Mouse (Mus musculus): Measurements from ENCODE around the gene Rps6kc1. TPM values are rescaled to one million over a fixed set of nuclear protein-coding genes. Genes with fewer than 3 reads are reported as not detected.

Rps6kc1 gene
- total and polyA plus RNA-seq, 2 experiments from 2014 or later = 7.3 to 9.7 TPM

GRCm38 (mm10) chr1:190798668-190799067, 112.9 kb downstream of the Rps6kc1 start:
- Histone ChIP-seq H3K36me3 (replicated peaks; ENCODE audit: control insufficient read depth, insufficient read depth, low read length) (peaks cover 31% of the 10 kb centered on the region), H3K9me3 (replicated peaks; ENCODE audit: control insufficient read depth, low read length) (no peaks in the 10 kb centered on the region)

DNA sequence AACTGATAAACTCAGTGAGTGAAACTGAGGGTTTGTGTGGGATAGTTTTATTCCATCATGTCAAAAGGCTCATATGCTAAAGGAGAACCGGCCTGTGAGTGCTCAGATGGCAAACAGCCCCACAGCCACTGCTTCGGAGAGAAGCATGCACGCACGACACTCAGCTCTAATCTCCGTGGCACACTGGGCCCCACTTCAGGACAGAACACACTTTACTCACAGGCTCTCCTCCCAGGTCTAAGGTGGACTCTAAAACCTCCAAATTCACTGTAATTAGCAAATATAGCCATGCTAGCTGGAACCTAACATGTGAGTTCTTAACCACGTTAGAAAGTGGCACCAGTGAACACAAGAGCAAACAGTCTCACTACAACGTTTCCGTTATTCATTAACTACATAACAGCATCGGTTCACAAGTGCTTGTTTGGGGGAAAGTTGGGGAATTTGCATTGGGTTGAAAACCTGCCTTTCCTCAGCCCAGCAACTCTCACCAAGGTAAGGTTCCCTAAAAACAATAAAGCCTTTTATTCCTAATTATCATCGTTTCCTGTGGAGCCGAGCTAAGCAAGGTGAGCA, 114.0 kb downstream of the Rps6kc1 start:
- H3K4me3 ChIP-seq (ENCODE audit: low read depth, low read length) = no peak overlapping the region
- no peak overlapping the region for H3K27ac ChIP-seq (ENCODE audit: low read depth)
- DNase-seq (ENCODE audit: low spot score) (no peak), ATAC-seq (ENCODE audit: insufficient read depth, low read depth) (no peak; the same call in 1 of the 2 replicates)
- TF ChIP-seq CTCF (IDR thresholded peaks at IDR 0.05; ENCODE audit: low read depth) (no peak), EP300 (IDR thresholded peaks at IDR 0.05; ENCODE audit: low read depth) (no peak)
- no peak overlapping the region for H3K9ac ChIP-seq (replicated peaks; ENCODE audit: low read depth, low read length)
- H3K27me3 ChIP-seq (ENCODE audit: control insufficient read depth, insufficient read depth, low read length) = no peaks in the 10 kb centered on the region
- H3K4me2 ChIP-seq (ENCODE audit: low read depth, low read length) = no peak overlapping the region
- 68% methylated on average over 11 of the region's 11 CpGs for WGBS
- peaks cover 28% of the 10 kb centered on the region for H3K36me3 ChIP-seq (replicated peaks; ENCODE audit: control insufficient read depth, insufficient read depth, low read length)
- no peaks in the 10 kb centered on the region for H3K4me1 ChIP-seq (ENCODE audit: control insufficient read depth, insufficient read depth)
- H3K9me3 ChIP-seq (replicated peaks; ENCODE audit: control insufficient read depth, low read length) = no peaks in the 10 kb centered on the region

More at GRCm38 (mm10) chr1:190798668-190799067, 112.9 kb downstream of the Rps6kc1 start:
- no peak for DNase-seq (ENCODE audit: low spot score)
- no peaks in the 10 kb centered on the region for H3K4me1 ChIP-seq (ENCODE audit: control insufficient read depth, insufficient read depth)
- H3K27me3 ChIP-seq (ENCODE audit: control insufficient read depth, insufficient read depth, low read length) = no peaks in the 10 kb centered on the region
- no peak overlapping the region for H3K4me2 ChIP-seq (ENCODE audit: low read depth, low read length)
- TF ChIP-seq CTCF (IDR thresholded peaks at IDR 0.05; ENCODE audit: low read depth) (no peak), EP300 (IDR thresholded peaks at IDR 0.05; ENCODE audit: low read depth) (no peak)
- H3K27ac ChIP-seq (ENCODE audit: low read depth) = no peak overlapping the region
- ATAC-seq (ENCODE audit: insufficient read depth, low read depth) = no peak
- no peak overlapping the region for H3K4me3 ChIP-seq (ENCODE audit: low read depth, low read length)
- WGBS = 91% methylated on average over 11 of the region's 11 CpGs
- no peak overlapping the region for H3K9ac ChIP-seq (replicated peaks; ENCODE audit: low read depth, low read length)

DNA sequence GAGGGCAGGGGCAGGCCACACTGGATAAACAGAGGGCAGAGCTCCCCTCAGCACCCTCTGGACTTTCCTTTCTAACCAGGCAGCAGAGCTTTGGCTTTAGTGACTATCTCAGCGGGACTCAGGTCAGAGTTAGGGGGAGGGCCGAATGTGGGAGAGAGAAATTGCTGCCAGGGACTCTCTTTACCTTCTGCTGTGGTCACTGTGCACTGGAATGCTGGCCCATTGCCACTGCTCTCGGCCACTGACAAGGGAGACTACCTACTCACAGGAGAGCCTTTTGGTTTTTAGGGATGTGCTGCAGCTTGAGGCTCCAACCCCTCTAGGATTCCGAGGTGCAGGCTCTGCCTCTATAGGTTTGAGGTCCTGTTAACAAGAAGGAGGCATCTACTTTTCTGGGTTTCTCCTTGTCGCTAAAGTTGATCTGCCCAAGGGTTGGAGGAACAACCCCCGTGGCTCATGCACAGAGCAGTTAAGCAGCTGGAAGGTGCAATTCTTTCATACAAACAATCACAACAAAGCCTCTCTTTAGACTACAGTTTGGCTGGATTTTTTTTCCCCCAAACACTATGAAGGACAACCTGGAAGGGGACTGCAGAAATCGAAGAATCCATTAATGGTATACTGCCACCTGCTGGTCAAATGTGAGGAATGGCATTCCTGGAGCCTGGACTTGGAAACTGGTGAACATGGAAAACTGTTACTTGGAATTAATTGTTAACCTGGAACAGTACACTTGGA, 114.7 kb downstream of the Rps6kc1 start:
- WGBS = 35% methylated on average over 7 of the region's 7 CpGs
- H3K27ac ChIP-seq (ENCODE audit: low read depth) = no peak overlapping the region
- TF ChIP-seq CTCF (IDR thresholded peaks at IDR 0.05; ENCODE audit: low read depth) (peak; percentile 82), EP300 (IDR thresholded peaks at IDR 0.05; ENCODE audit: low read depth) (no peak)

GRCm38 (mm10) chr1:190791638-190792037, 119.9 kb downstream of the Rps6kc1 start:
- Histone ChIP-seq H3K36me3 (replicated peaks; ENCODE audit: control insufficient read depth, insufficient read depth, low read length) (no peaks in the 10 kb centered on the region), H3K4me3 (ENCODE audit: low read depth, low read length) (no peak overlapping the region), H3K4me2 (ENCODE audit: low read depth, low read length) (no peak overlapping the region), H3K27me3 (ENCODE audit: control insufficient read depth, insufficient read depth, low read length) (no peaks in the 10 kb centered on the region), H3K27ac (ENCODE audit: low read depth) (no peak overlapping the region), H3K9ac (replicated peaks; ENCODE audit: low read depth, low read length) (no peak overlapping the region), H3K4me1 (ENCODE audit: control insufficient read depth, insufficient read depth) (no peaks in the 10 kb centered on the region), H3K9me3 (replicated peaks; ENCODE audit: control insufficient read depth, low read length) (no peaks in the 10 kb centered on the region)
- DNase-seq (ENCODE audit: low spot score) (no peak), ATAC-seq (ENCODE audit: insufficient read depth, low read depth) (no peak)
- TF ChIP-seq EP300 (IDR thresholded peaks at IDR 0.05; ENCODE audit: low read depth) (no peak), CTCF (IDR thresholded peaks at IDR 0.05; ENCODE audit: low read depth) (no peak)
- WGBS = 79% methylated on average over 6 of the region's 6 CpGs

More for the DNA sequence above, 114.7 kb downstream of the Rps6kc1 start:
- DNase-seq (ENCODE audit: low spot score) (peak; percentile 69), ATAC-seq (ENCODE audit: insufficient read depth, low read depth) (peak; percentile 64; the same call in 1 of the 2 replicates)
- Histone ChIP-seq H3K36me3 (replicated peaks; ENCODE audit: control insufficient read depth, insufficient read depth, low read length) (peaks cover 28% of the 10 kb centered on the region), H3K9ac (replicated peaks; ENCODE audit: low read depth, low read length) (no peak overlapping the region), H3K4me1 (ENCODE audit: control insufficient read depth, insufficient read depth) (no peaks in the 10 kb centered on the region), H3K9me3 (replicated peaks; ENCODE audit: control insufficient read depth, low read length) (no peaks in the 10 kb centered on the region), H3K4me3 (ENCODE audit: low read depth, low read length) (no peak overlapping the region), H3K4me2 (ENCODE audit: low read depth, low read length) (no peak overlapping the region), H3K27me3 (ENCODE audit: control insufficient read depth, insufficient read depth, low read length) (no peaks in the 10 kb centered on the region)

- Histone ChIP-seq H3K9ac (replicated peaks; ENCODE audit: low read depth, low read length) (no peak overlapping the region), H3K4me3 (ENCODE audit: low read depth, low read length) (no peak overlapping the region), H3K4me1 (ENCODE audit: control insufficient read depth, insufficient read depth) (no peaks in the 10 kb centered on the region), H3K27me3 (ENCODE audit: control insufficient read depth, insufficient read depth, low read length) (no peaks in the 10 kb centered on the region), H3K4me2 (ENCODE audit: low read depth, low read length) (no peak overlapping the region), H3K27ac (ENCODE audit: low read depth) (no peak overlapping the region), H3K9me3 (replicated peaks; ENCODE audit: control insufficient read depth, low read length) (no peaks in the 10 kb centered on the region), H3K36me3 (replicated peaks; ENCODE audit: control insufficient read depth, insufficient read depth, low read length) (no peaks in the 10 kb centered on the region)
- TF ChIP-seq CTCF (IDR thresholded peaks at IDR 0.05; ENCODE audit: low read depth) = no peak
- TF ChIP-seq EP300 (IDR thresholded peaks at IDR 0.05; ENCODE audit: low read depth) = no peak
- no peak for ATAC-seq (ENCODE audit: insufficient read depth, low read depth)
- no peak for DNase-seq (ENCODE audit: low spot score)
- 89% methylated on average over 6 of the region's 6 CpGs for WGBS
Observed at GRCm38 (mm10) chr1:190790720-190791119, 120.8 kb downstream of the Rps6kc1 start.
